Mouse (Mus musculus): ENCODE results near the gene Fsip1. TPM values are rescaled to one million over a fixed set of nuclear protein-coding genes. Genes with fewer than 3 reads are reported as not detected.

Gene Fsip1
- polyA plus RNA-seq, 1 experiment = 0.14 TPM

- H3K4me3 ChIP-seq = no peak overlapping the region
- H3K79me2 ChIP-seq (ENCODE audit: control insufficient read depth, insufficient read depth) = no peaks in the 10 kb centered on the region
- TF ChIP-seq MYOG (IDR thresholded peaks at IDR 0.05; ENCODE audit: control insufficient read depth in 1 of 3, insufficient read depth in 1 of 3, insufficient read length in 2 of 3, low read depth in 2 of 3) (no peak), USF1 (IDR thresholded peaks at IDR 0.05; ENCODE audit: low read depth) (no peak), SRF (IDR thresholded peaks at IDR 0.05; ENCODE audit: control insufficient read depth, insufficient read length, low read depth) (no peak), REST (IDR thresholded peaks at IDR 0.05; ENCODE audit: insufficient read depth, insufficient read length) (no peak), TCF3 (IDR thresholded peaks at IDR 0.05; ENCODE audit: insufficient read length, low read depth) (no peak), E2F4 (IDR thresholded peaks at IDR 0.05; ENCODE audit: insufficient read depth) (no peak), CEBPB (IDR thresholded peaks at IDR 0.05; ENCODE audit: insufficient read depth, poor library complexity, severe bottlenecking) (no peak), POLR2AphosphoS2 (IDR thresholded peaks at IDR 0.05; ENCODE audit: insufficient read length, low read depth) (no peak), TCF12 (IDR thresholded peaks at IDR 0.05; ENCODE audit: insufficient read depth, poor library complexity, severe bottlenecking) (no peak), MAX (IDR thresholded peaks at IDR 0.05; ENCODE audit: low read depth) (no peak), POLR2A (IDR thresholded peaks at IDR 0.05; ENCODE audit: insufficient read length, low read depth) (no peak), MYOD1 (IDR thresholded peaks at IDR 0.05; ENCODE audit: control insufficient read depth in 1 of 3, insufficient read length in 2 of 3, low read depth in 2 of 3) (no peak)
- no peak overlapping the region for H3K4me2 ChIP-seq (ENCODE audit: low read depth)
- no peaks in the 10 kb centered on the region for H3K27me3 ChIP-seq (ENCODE audit: control insufficient read depth, insufficient read depth, insufficient read length)
- H3K36me3 ChIP-seq (ENCODE audit: control insufficient read depth, insufficient read depth) = no peaks in the 10 kb centered on the region
- H3ac ChIP-seq (ENCODE audit: control insufficient read depth, insufficient read length) = no peak overlapping the region
These were observed 8.8 kb downstream of the Fsip1 start for GRCm38 (mm10) chr2:118248016-118248415.

- Histone ChIP-seq H3ac (ENCODE audit: control insufficient read depth, insufficient read length) (no peak overlapping the region), H3K79me2 (ENCODE audit: control insufficient read depth, insufficient read depth) (no peaks in the 10 kb centered on the region), H3K27me3 (ENCODE audit: control insufficient read depth, insufficient read depth, insufficient read length) (no peaks in the 10 kb centered on the region), H3K36me3 (ENCODE audit: control insufficient read depth, insufficient read depth) (no peaks in the 10 kb centered on the region), H3K4me2 (ENCODE audit: low read depth) (no peak overlapping the region), H3K4me3 (no peak overlapping the region)
- TF ChIP-seq TCF12 (IDR thresholded peaks at IDR 0.05; ENCODE audit: insufficient read depth, poor library complexity, severe bottlenecking) (no peak), CEBPB (IDR thresholded peaks at IDR 0.05; ENCODE audit: insufficient read depth, poor library complexity, severe bottlenecking) (no peak), MAX (IDR thresholded peaks at IDR 0.05; ENCODE audit: low read depth) (no peak), USF1 (IDR thresholded peaks at IDR 0.05; ENCODE audit: low read depth) (no peak), MYOG (IDR thresholded peaks at IDR 0.05; ENCODE audit: control insufficient read depth in 1 of 3, insufficient read depth in 1 of 3, insufficient read length in 2 of 3, low read depth in 2 of 3) (no peak), POLR2AphosphoS2 (IDR thresholded peaks at IDR 0.05; ENCODE audit: insufficient read length, low read depth) (no peak), E2F4 (IDR thresholded peaks at IDR 0.05; ENCODE audit: insufficient read depth) (no peak), SRF (IDR thresholded peaks at IDR 0.05; ENCODE audit: control insufficient read depth, insufficient read length, low read depth) (no peak), TCF3 (IDR thresholded peaks at IDR 0.05; ENCODE audit: insufficient read length, low read depth) (no peak), MYOD1 (IDR thresholded peaks at IDR 0.05; ENCODE audit: control insufficient read depth in 1 of 3, insufficient read length in 2 of 3, low read depth in 2 of 3) (no peak), POLR2A (IDR thresholded peaks at IDR 0.05; ENCODE audit: insufficient read length, low read depth) (no peak), REST (IDR thresholded peaks at IDR 0.05; ENCODE audit: insufficient read depth, insufficient read length) (no peak)
These were observed 10.9 kb downstream of the Fsip1 start for GRCm38 (mm10) chr2:118245914-118246313.

GRCm38 (mm10) chr2:118236196-118236595 lies 20.6 kb downstream of the Fsip1 start:
- no peak overlapping the region for H3K4me3 ChIP-seq
- H3K27me3 ChIP-seq (ENCODE audit: control insufficient read depth, insufficient read depth, insufficient read length) = no peaks in the 10 kb centered on the region
- TF ChIP-seq E2F4 (IDR thresholded peaks at IDR 0.05; ENCODE audit: insufficient read depth) (no peak), POLR2AphosphoS2 (IDR thresholded peaks at IDR 0.05; ENCODE audit: insufficient read length, low read depth) (no peak), MYOG (IDR thresholded peaks at IDR 0.05; ENCODE audit: control insufficient read depth in 1 of 3, insufficient read depth in 1 of 3, insufficient read length in 2 of 3, low read depth in 2 of 3) (no peak)
- H3K36me3 ChIP-seq (ENCODE audit: control insufficient read depth, insufficient read depth) = no peaks in the 10 kb centered on the region
- no peak overlapping the region for H3ac ChIP-seq (ENCODE audit: control insufficient read depth, insufficient read length)
- H3K79me2 ChIP-seq (ENCODE audit: control insufficient read depth, insufficient read depth) = no peaks in the 10 kb centered on the region
- H3K4me2 ChIP-seq (ENCODE audit: low read depth) = no peak overlapping the region

DNA sequence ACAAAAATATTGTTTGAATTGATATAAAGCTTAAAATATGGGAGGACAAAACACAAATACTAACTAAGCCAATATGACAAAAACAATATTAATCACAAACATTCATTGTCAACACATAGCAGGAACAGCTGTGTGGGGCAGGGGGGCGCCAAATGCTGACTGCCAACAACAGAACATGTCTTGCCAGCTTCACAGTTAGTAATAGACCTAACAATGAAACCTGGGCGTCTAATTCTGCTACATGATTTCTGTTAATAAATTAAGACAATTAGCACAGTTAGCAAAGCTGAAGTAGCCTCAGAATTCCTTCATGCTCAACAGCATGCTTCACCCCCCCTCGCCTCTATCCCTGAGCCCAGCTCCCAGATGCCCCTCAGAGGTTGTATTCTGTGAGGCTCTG lies 21.2 kb downstream of the Fsip1 start:
- Histone ChIP-seq H3ac (ENCODE audit: control insufficient read depth, insufficient read length) (no peak overlapping the region), H3K79me2 (ENCODE audit: control insufficient read depth, insufficient read depth) (no peaks in the 10 kb centered on the region), H3K4me3 (no peak overlapping the region), H3K27me3 (ENCODE audit: control insufficient read depth, insufficient read depth, insufficient read length) (no peaks in the 10 kb centered on the region), H3K4me2 (ENCODE audit: low read depth) (no peak overlapping the region), H3K36me3 (ENCODE audit: control insufficient read depth, insufficient read depth) (no peaks in the 10 kb centered on the region)
- TF ChIP-seq MYOG (IDR thresholded peaks at IDR 0.05; ENCODE audit: control insufficient read depth in 1 of 3, insufficient read depth in 1 of 3, insufficient read length in 2 of 3, low read depth in 2 of 3) (no peak), REST (IDR thresholded peaks at IDR 0.05; ENCODE audit: insufficient read depth, insufficient read length) (no peak), CEBPB (IDR thresholded peaks at IDR 0.05; ENCODE audit: insufficient read depth, poor library complexity, severe bottlenecking) (no peak), MYOD1 (IDR thresholded peaks at IDR 0.05; ENCODE audit: control insufficient read depth in 1 of 3, insufficient read length in 2 of 3, low read depth in 2 of 3) (no peak), TCF3 (IDR thresholded peaks at IDR 0.05; ENCODE audit: insufficient read length, low read depth) (no peak), E2F4 (IDR thresholded peaks at IDR 0.05; ENCODE audit: insufficient read depth) (no peak), POLR2AphosphoS2 (IDR thresholded peaks at IDR 0.05; ENCODE audit: insufficient read length, low read depth) (no peak)

DNA sequence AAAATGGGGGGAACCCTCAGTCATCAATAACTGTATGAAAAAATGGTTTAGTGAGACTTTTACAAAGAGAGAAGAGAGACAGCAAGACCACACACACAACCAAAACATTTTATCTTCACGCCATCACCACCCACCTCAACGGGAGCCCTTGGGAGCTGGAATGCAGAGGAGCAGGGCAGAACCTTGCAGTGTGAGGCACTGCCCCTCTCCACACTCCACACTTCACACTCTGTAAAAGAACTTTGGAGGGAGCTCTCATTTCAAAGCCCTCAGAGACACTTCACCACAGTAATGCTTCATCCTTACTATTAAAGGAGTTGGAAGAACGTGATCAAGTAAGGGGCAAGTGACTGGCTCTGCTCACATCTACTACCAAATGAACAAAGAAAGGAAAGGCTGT lies 26.2 kb downstream of the Fsip1 start:
- Histone ChIP-seq H3K36me3 (ENCODE audit: control insufficient read depth, insufficient read depth) (no peaks in the 10 kb centered on the region), H3K4me3 (no peak overlapping the region), H3ac (ENCODE audit: control insufficient read depth, insufficient read length) (no peak overlapping the region), H3K79me2 (ENCODE audit: control insufficient read depth, insufficient read depth) (no peaks in the 10 kb centered on the region), H3K27me3 (ENCODE audit: control insufficient read depth, insufficient read depth, insufficient read length) (no peaks in the 10 kb centered on the region), H3K4me2 (ENCODE audit: low read depth) (no peak overlapping the region)
- TF ChIP-seq POLR2A (IDR thresholded peaks at IDR 0.05; ENCODE audit: insufficient read length, low read depth) (no peak), MYOD1 (IDR thresholded peaks at IDR 0.05; ENCODE audit: control insufficient read depth in 1 of 3, insufficient read length in 2 of 3, low read depth in 2 of 3) (no peak), MAX (IDR thresholded peaks at IDR 0.05; ENCODE audit: low read depth) (no peak), MYOG (IDR thresholded peaks at IDR 0.05; ENCODE audit: control insufficient read depth in 1 of 3, insufficient read depth in 1 of 3, insufficient read length in 2 of 3, low read depth in 2 of 3) (no peak), SRF (IDR thresholded peaks at IDR 0.05; ENCODE audit: control insufficient read depth, insufficient read length, low read depth) (no peak), E2F4 (IDR thresholded peaks at IDR 0.05; ENCODE audit: insufficient read depth) (no peak), USF1 (IDR thresholded peaks at IDR 0.05; ENCODE audit: low read depth) (no peak), TCF3 (IDR thresholded peaks at IDR 0.05; ENCODE audit: insufficient read length, low read depth) (no peak)
